Mouse (Mus musculus) embryonic fibroblast, embryonic 13.5 days (primary cell): ENCODE measurements around the gene Ttc25.

Experiments
- CTCF ChIP-seq: IDR thresholded peaks from 2 replicates; pipeline ENCODE4 v1.5.1; 2011; ENCODE audit warnings: mild to moderate bottlenecking, control low read depth, low read length, moderate library complexity, borderline replicate concordance; ENCODE audit not compliant: insufficient read depth
- POLR2A ChIP-seq: IDR thresholded peaks from 2 replicates; pipeline ENCODE4 v1.6.1; 2011; ENCODE audit warnings: low read depth, mild to moderate bottlenecking, control low read depth, low read length, moderate library complexity

- TF ChIP-seq POLR2A (no peak), CTCF (no peak)
Observed at GRCm38 (mm10) chr11:100533871-100534270, 11.5 kb upstream of the Ttc25 start.
